ENCODE assay signal across 12 mouse cellular contexts in the genomic region with DNA sequence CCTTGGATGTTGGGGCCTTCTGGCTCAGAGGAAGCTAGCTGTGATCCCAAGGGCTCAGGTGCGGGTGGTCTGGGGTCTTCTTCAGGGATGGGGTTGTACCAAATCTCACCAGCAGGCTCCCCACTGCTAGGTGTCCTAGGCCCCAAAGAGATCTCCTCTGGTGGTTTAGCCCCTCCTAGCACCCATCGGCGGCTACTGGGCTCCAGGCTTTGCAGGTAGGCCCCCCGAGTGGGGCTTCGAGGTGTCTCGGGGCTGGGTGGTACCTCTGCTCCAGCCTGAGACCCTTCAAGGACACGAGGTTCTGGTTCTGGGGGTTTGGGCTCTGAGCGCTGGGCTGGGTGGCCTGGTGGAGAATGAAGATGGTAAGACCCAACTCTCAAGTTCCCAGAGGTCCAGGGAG. TPM values are rescaled to one million over a fixed set of nuclear protein-coding genes. Genes with fewer than 3 reads are reported as not detected.
DNase-seq lines count a peak whose midpoint lies in the region; ATAC-seq and TF ChIP-seq lines count a peak whose summit lies in the region.
"Had no signal": no experiment of that assay in that cellular context is flagged by ENCODE, and none has a peak within 500 bp of the region (broad histone marks: within the 10 kb centered on the region; RNA-seq: fewer than 3 reads in every experiment).

No protein-coding gene starts in this region.

- no peak for DNase-seq in heart, postnatal 14 days
- peak; percentile 22 for DNase-seq in thymus, adult 2 months
- no peak for DNase-seq in thymus, postnatal 25 days
- DNase-seq in urinary bladder, postnatal 14 days (ENCODE audit: low spot score): no peak
- no peak for DNase-seq in right cerebral cortex, postnatal 36 days (ENCODE audit: low spot score in 2 of 2)
- DNase-seq: gastrocnemius, postnatal 36 days; kidney, adult 2 months; layer of hippocampus, postnatal 36 days had no signal

- no peak for TF ChIP-seq POLR2A in thymus, adult 2 months (IDR thresholded peaks at IDR 0.05; ENCODE audit: control insufficient read depth, extremely low read depth, insufficient read depth, low read length, poor library complexity)

- no peak for TF ChIP-seq CTCF in thymus, adult 2 months (IDR thresholded peaks at IDR 0.05; ENCODE audit: borderline replicate concordance, control insufficient read depth, extremely low read depth, insufficient read depth, low read length, poor library complexity)

- intact Hi-C loops in heart, postnatal 14 days (cut with DNase I): no loop called here

- no peak overlapping the region; a peak in 1 of 4 replicates for H3K4me3 ChIP-seq in heart, embryonic 14.5 days (ENCODE audit: control insufficient read depth in 1 of 2, insufficient read depth in 1 of 2, low read depth in 1 of 2, low read length in 2 of 2)
- no peak overlapping the region for H3K4me3 ChIP-seq in thymus, adult 2 months (ENCODE audit: control insufficient read depth, insufficient read depth, low read length)
- peak overlapping the region; percentile 66; the same call in 1 of the 2 replicates for H3K4me3 ChIP-seq in intestine, embryonic 16.5 days (ENCODE audit: low read length)

- H3K4me2 ChIP-seq in heart, embryonic 14.5 days (ENCODE audit: low read length): peak overlapping the region; percentile 72
- H3K4me2 ChIP-seq in intestine, embryonic 16.5 days (ENCODE audit: low read depth, low read length): no peak overlapping the region

- WGBS in heart, embryonic 14.5 days: 86% methylated on average over 7 of the region's 8 CpGs
- WGBS in thymus, adult 2 months: 96% methylated on average over 8 of the region's 8 CpGs
- 93% methylated on average over 8 of the region's 8 CpGs for WGBS in intestine, embryonic 16.5 days

- H3K27ac ChIP-seq in heart, embryonic 14.5 days (replicated peaks in 1 of 2; ENCODE audit: control insufficient read depth in 1 of 2, insufficient read depth in 1 of 2, low read depth in 2 of 2, low read length in 2 of 2): peak overlapping the region; percentile 83 to 87; a peak in 3 of 4 replicates
- peak overlapping the region; percentile 94 for H3K27ac ChIP-seq in thymus, adult 2 months (ENCODE audit: control insufficient read depth, insufficient read depth, low read length)
- no peak overlapping the region for H3K27ac ChIP-seq in intestine, embryonic 16.5 days (ENCODE audit: low read length)

- H3K9ac ChIP-seq in heart, embryonic 14.5 days (ENCODE audit: low read length): peak overlapping the region; percentile 87
- no peak overlapping the region for H3K9ac ChIP-seq in intestine, embryonic 16.5 days (ENCODE audit: low read depth, low read length)

- peaks cover 50% of the 10 kb centered on the region for H3K36me3 ChIP-seq in heart, embryonic 14.5 days (ENCODE audit: control insufficient read depth, insufficient read depth, low read length)
- H3K36me3 ChIP-seq in thymus, adult 2 months (ENCODE audit: control insufficient read depth, insufficient read depth, low read length): peaks cover 9% of the 10 kb centered on the region
- peaks cover 10% of the 10 kb centered on the region for H3K36me3 ChIP-seq in intestine, embryonic 16.5 days (ENCODE audit: control insufficient read depth, insufficient read depth, low read length)

- peaks cover 9 to 12% of the 10 kb centered on the region in 2 experiments; a peak in 2 of 4 replicates for H3K4me1 ChIP-seq in heart, embryonic 14.5 days (ENCODE audit: control insufficient read depth in 2 of 2, insufficient read depth in 2 of 2, low read length in 2 of 2)
- peaks cover 52% of the 10 kb centered on the region for H3K4me1 ChIP-seq in thymus, adult 2 months (replicated peaks; ENCODE audit: control insufficient read depth, insufficient read depth, low read length)
- peaks cover 8% of the 10 kb centered on the region for H3K4me1 ChIP-seq in intestine, embryonic 16.5 days (ENCODE audit: control insufficient read depth, insufficient read depth, low read length)

- no peaks in the 10 kb centered on the region for H3K27me3 ChIP-seq in heart, embryonic 14.5 days (ENCODE audit: control insufficient read depth, insufficient read depth, low read length)
- H3K27me3 ChIP-seq in thymus, adult 2 months (ENCODE audit: control insufficient read depth, insufficient read depth, low read length): no peaks in the 10 kb centered on the region
- H3K27me3 ChIP-seq in intestine, embryonic 16.5 days (replicated peaks; ENCODE audit: control insufficient read depth, insufficient read depth, low read length): no peaks in the 10 kb centered on the region

- no peak for ATAC-seq in heart, embryonic 14.5 days (ENCODE audit: insufficient number of reproducible peaks, insufficient read depth, low FRiP score, low read depth)
- no peak for ATAC-seq in intestine, embryonic 16.5 days

- no peaks in the 10 kb centered on the region for H3K9me3 ChIP-seq in heart, embryonic 14.5 days (ENCODE audit: control insufficient read depth, low read length)
- no peaks in the 10 kb centered on the region for H3K9me3 ChIP-seq in intestine, embryonic 16.5 days (ENCODE audit: control insufficient read depth, low read length)

RNA-seq across cellular contexts. Expression of a gene that starts 1.9 kb away (rescaled TPM):
- polyA plus RNA-seq in heart, embryonic 14.5 days (2014; fragmentation: Nextera tagmentation; extraction: Ambion mirVana): 13.7 and 15.6 TPM in 2 replicates
- total RNA-seq in heart, postnatal 14 days (2021): 10 to 100 TPM; 15.0 to 15.1 TPM
- 12.2 and 12.3 TPM in 2 replicates for polyA plus RNA-seq in thymus, adult 2 months (2012; rRNA removed)
- 12.5 and 13.4 TPM in 2 replicates for polyA plus RNA-seq in intestine, embryonic 16.5 days (2015; fragmentation: Nextera tagmentation; extraction: Ambion mirVana)

RNA-seq across cellular contexts. Expression of a gene that starts 15.8 kb away (rescaled TPM):
- 51.7 and 52.6 TPM in 2 replicates for polyA plus RNA-seq in heart, embryonic 14.5 days (2014; fragmentation: Nextera tagmentation; extraction: Ambion mirVana)
- total RNA-seq in heart, postnatal 14 days (2021): 10 to 100 TPM; 44.4 to 45.9 TPM
- polyA plus RNA-seq in thymus, adult 2 months (2012; rRNA removed): 235 and 243 TPM in 2 replicates
- 83.1 and 85.8 TPM in 2 replicates for polyA plus RNA-seq in intestine, embryonic 16.5 days (2015; fragmentation: Nextera tagmentation; extraction: Ambion mirVana)

RNA-seq across cellular contexts. Expression of a gene that starts 28.0 kb away (rescaled TPM):
- polyA plus RNA-seq in heart, embryonic 14.5 days (2014; fragmentation: Nextera tagmentation; extraction: Ambion mirVana): not detected in 2 replicates
- not detected for total RNA-seq in heart, postnatal 14 days (2021)
- not detected in 2 replicates for polyA plus RNA-seq in thymus, adult 2 months (2012; rRNA removed)
- polyA plus RNA-seq in intestine, embryonic 16.5 days (2015; fragmentation: Nextera tagmentation; extraction: Ambion mirVana): not detected in 2 replicates
- total RNA-seq: gastrocnemius, postnatal 36 days; layer of hippocampus, postnatal 36 days; midbrain, postnatal 0 days had no signal
- polyA plus RNA-seq: kidney, adult 2 months; liver, embryonic 16.5 days; midbrain, postnatal 0 days had no signal
